Mouse (Mus musculus): ENCODE measurements around the gene Tpmt. TPM values are rescaled to one million over a fixed set of nuclear protein-coding genes. Genes with fewer than 3 reads are reported as not detected.

The Tpmt gene
- polyA plus RNA-seq, 1 experiment from 2014 or later = 21.8 TPM

Other genes with a start within 250 kb of the Tpmt start
- gene Kif13a, start 114.9 kb downstream of the Tpmt start, polyA plus RNA-seq (2015; fragmentation: Nextera tagmentation; extraction: Ambion mirVana) = 16.9 and 17.9 TPM in 2 replicates
- gene Nhlrc1, start 29.9 kb downstream of the Tpmt start, polyA plus RNA-seq (2015; fragmentation: Nextera tagmentation; extraction: Ambion mirVana) = 3.1 and 3.9 TPM in 2 replicates
- 12.8 and 12.9 TPM in 2 replicates for gene Kdm1b, start 1.2 kb downstream of the Tpmt start, polyA plus RNA-seq (2015; fragmentation: Nextera tagmentation; extraction: Ambion mirVana)
- gene Dek, start 61.5 kb upstream of the Tpmt start, polyA plus RNA-seq (2015; fragmentation: Nextera tagmentation; extraction: Ambion mirVana) = 271 and 291 TPM in 2 replicates
- 1.7 and 2.0 TPM in 2 replicates for gene Rnf144b, start 77.9 kb upstream of the Tpmt start, polyA plus RNA-seq (2015; fragmentation: Nextera tagmentation; extraction: Ambion mirVana)